Mouse (Mus musculus) lung, postnatal 0 days (tissue): ENCODE data around the gene Ppp1r15b.

Experiments used
- CTCF ChIP-seq: IDR thresholded peaks from 2 replicates; pipeline ENCODE4 v1.5.1; 2016; ENCODE audit warnings: antibody characterized with exemption, mild to moderate bottlenecking
- EP300 ChIP-seq: IDR thresholded peaks from 2 replicates; pipeline ENCODE4 v1.6.1; 2016; ENCODE audit warnings: antibody characterized with exemption, mild to moderate bottlenecking, control low read depth

DNA sequence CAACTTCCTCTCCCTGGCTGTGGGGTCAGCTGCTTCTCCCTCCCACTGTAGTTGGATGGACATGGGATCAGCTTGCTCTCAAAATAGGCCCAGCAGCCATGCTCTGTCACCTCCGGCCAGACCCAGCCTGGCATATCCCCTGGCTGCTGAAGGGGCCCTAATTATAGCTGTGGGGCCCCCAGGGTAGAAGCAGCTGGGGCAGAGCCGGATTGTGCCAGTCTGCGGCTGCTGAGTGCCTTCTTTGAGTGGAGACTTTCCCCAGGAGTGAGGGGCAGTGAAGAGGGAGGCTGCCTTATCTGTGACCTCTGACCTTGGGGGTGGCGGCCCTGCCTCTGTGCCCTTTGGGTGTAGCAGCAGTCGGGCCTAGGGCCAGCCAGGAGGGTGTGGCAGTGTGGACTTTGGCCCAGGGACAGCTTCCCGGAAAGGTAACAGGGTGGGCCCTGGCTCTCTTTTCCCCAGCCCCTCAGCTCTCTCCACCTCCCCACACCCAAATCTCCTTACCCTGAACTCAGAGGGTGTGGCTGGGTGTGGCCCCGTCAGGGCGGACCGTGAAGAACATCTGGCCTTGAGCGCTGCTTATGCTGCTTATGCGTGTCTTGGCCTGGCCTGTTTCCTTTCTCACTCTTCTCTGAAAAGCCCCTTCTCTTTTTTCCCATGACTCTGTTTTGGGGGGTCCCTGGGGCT, 46.9 kb upstream of the Ppp1r15b start:
- TF ChIP-seq CTCF (no peak), EP300 (no peak)
